ENCODE assay signal across 23 mouse cellular contexts in the genomic region with DNA sequence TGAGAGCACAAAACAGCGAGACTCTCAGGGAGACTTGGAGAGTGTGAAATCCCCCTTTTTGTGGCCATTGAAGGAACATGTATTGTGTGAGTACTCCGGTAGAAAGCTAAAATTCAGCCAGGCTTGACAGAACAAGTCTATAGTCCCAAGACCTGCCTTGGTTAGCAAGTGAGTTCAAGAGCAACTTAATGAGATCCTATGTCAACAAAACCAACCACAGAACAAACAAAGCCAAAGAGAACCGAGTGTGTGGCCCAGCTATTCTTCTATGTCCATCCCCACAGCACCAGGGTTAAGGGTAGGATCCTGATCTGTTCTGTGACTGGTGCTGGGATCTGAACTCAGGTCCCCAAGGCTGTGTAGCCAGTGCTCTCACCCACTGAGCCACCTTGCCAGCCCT. TPM values are rescaled to one million over a fixed set of nuclear protein-coding genes. Genes with fewer than 3 reads are reported as not detected.
"Had no signal": no experiment of that assay in that cellular context is flagged by ENCODE, and none has a peak within 500 bp of the region (broad histone marks: within the 10 kb centered on the region; RNA-seq: fewer than 3 reads in every experiment).

No protein-coding gene starts in this region.

- DNase-seq: kidney, adult 18-20 months; kidney, postnatal 25 days; layer of hippocampus, adult 9-11 months; liver, postnatal 0 days; midbrain, embryonic 14.5 days; right cerebral cortex, adult 18-20 months; right cerebral cortex, postnatal 14 days; right cerebral cortex, postnatal 4 days; thymus, adult 18-20 months; thymus, postnatal 36 days had no signal

- H3K9me3 ChIP-seq: limb, embryonic 15.5 days; megakaryocyte, embryonic 14.5 days; midbrain, embryonic 10.5 days; neural tube, embryonic 12.5 days; neural tube, embryonic 15.5 days had no signal

- H3K27me3 ChIP-seq: limb, embryonic 15.5 days; megakaryocyte, embryonic 14.5 days; neural tube, embryonic 12.5 days; neural tube, embryonic 15.5 days had no signal

- ATAC-seq: inflammation-experienced regulatory T-cells, adult 6 months; intestine, embryonic 16.5 days had no signal

- H3K4me3 ChIP-seq: layer of hippocampus, adult 2 months; limb, embryonic 15.5 days; megakaryocyte, embryonic 14.5 days; midbrain, embryonic 10.5 days; neural tube, embryonic 12.5 days; neural tube, embryonic 15.5 days had no signal

- H3K4me1 ChIP-seq: limb, embryonic 15.5 days; megakaryocyte, embryonic 14.5 days; midbrain, embryonic 10.5 days; neural tube, embryonic 12.5 days; neural tube, embryonic 15.5 days had no signal

- H3K27ac ChIP-seq: kidney, postnatal 0 days; layer of hippocampus, adult 2 months; limb, embryonic 15.5 days; liver, embryonic 14.5 days; midbrain, embryonic 10.5 days; neural tube, embryonic 12.5 days; neural tube, embryonic 15.5 days had no signal

- H3K9ac ChIP-seq: limb, embryonic 15.5 days; liver, embryonic 14.5 days; liver, postnatal 0 days; neural tube, embryonic 12.5 days; neural tube, embryonic 15.5 days had no signal

- H3K4me2 ChIP-seq: limb, embryonic 15.5 days; liver, embryonic 11.5 days; neural tube, embryonic 12.5 days; neural tube, embryonic 15.5 days had no signal

RNA-seq across cellular contexts. Expression of a gene that starts 29.3 kb away (rescaled TPM):
- polyA plus RNA-seq: kidney, embryonic 14.5 days; large intestine, adult 2 months; liver, embryonic 11.5 days; liver, embryonic 14.5 days had no signal
